25 mouse cellular contexts compared by ENCODE assay signal in genomic region chr17:53061733-53062132, GRCm38 (mm10).
DNase-seq lines count a peak whose midpoint lies in the region; ATAC-seq and TF ChIP-seq lines count a peak whose summit lies in the region.
"Had no signal": no experiment of that assay in that cellular context is flagged by ENCODE, and none has a peak within 500 bp of the region (broad histone marks: within the 10 kb centered on the region; RNA-seq: fewer than 3 reads in every experiment).

No protein-coding gene starts in this region.

- H3K36me3 ChIP-seq in forebrain, embryonic 14.5 days (ENCODE audit: control insufficient read depth, insufficient read depth, low read length) = no peaks in the 10 kb centered on the region
- H3K36me3 ChIP-seq in forebrain, embryonic 16.5 days (ENCODE audit: control insufficient read depth, insufficient read depth) = no peaks in the 10 kb centered on the region
- H3K36me3 ChIP-seq in hindbrain, postnatal 0 days (ENCODE audit: insufficient read depth, low read length) = no peaks in the 10 kb centered on the region
- no peaks in the 10 kb centered on the region for H3K36me3 ChIP-seq in hindbrain, embryonic 13.5 days
- no peaks in the 10 kb centered on the region for H3K36me3 ChIP-seq in midbrain, embryonic 16.5 days (ENCODE audit: control insufficient read depth, insufficient read depth, low read length)
- H3K36me3 ChIP-seq in midbrain, embryonic 10.5 days = no peaks in the 10 kb centered on the region
- H3K36me3 ChIP-seq: embryonic facial prominence, embryonic 10.5 days; embryonic facial prominence, embryonic 12.5 days; forebrain, embryonic 15.5 days; G1E had no signal

- no peak for TF ChIP-seq CTCF in hindbrain, postnatal 0 days (IDR thresholded peaks at IDR 0.05; ENCODE audit: low read depth)

- ATAC-seq in forebrain, embryonic 14.5 days = no peak
- ATAC-seq in forebrain, embryonic 16.5 days = no peak
- no peak for ATAC-seq in hindbrain, postnatal 0 days
- no peak for ATAC-seq in hindbrain, embryonic 13.5 days (ENCODE audit: low FRiP score)
- ATAC-seq in midbrain, embryonic 16.5 days = 0 out of 2 replicates have a peak, but pooled peaks have one; percentile 62
- no peak for ATAC-seq in granulocyte monocyte progenitor cell, adult 5-6 weeks (replicated peaks; ENCODE audit: poor library complexity, severe bottlenecking)
- ATAC-seq: activated CD4-positive, CD25-positive, alpha-beta regulatory T cell, adult 4 months; CD4-positive, CD25-positive, alpha-beta regulatory T cell, adult 4 months; forebrain, embryonic 15.5 days; Patski had no signal

- no peaks in the 10 kb centered on the region for H3K9me3 ChIP-seq in forebrain, embryonic 14.5 days (replicated peaks; ENCODE audit: control insufficient read depth, low read length)
- no peaks in the 10 kb centered on the region for H3K9me3 ChIP-seq in forebrain, embryonic 16.5 days (ENCODE audit: control insufficient read depth, low read length)
- no peaks in the 10 kb centered on the region for H3K9me3 ChIP-seq in hindbrain, postnatal 0 days (ENCODE audit: low read length)
- H3K9me3 ChIP-seq in hindbrain, embryonic 13.5 days = no peaks in the 10 kb centered on the region
- no peaks in the 10 kb centered on the region for H3K9me3 ChIP-seq in midbrain, embryonic 16.5 days (replicated peaks; ENCODE audit: control insufficient read depth, low read length, poor library complexity, severe bottlenecking)
- no peaks in the 10 kb centered on the region for H3K9me3 ChIP-seq in midbrain, embryonic 10.5 days (replicated peaks)
- H3K9me3 ChIP-seq: embryonic facial prominence, embryonic 10.5 days; embryonic facial prominence, embryonic 12.5 days; forebrain, embryonic 15.5 days had no signal

- WGBS in forebrain, embryonic 14.5 days = 76% methylated on average over 3 of the region's 3 CpGs
- WGBS in forebrain, embryonic 16.5 days = 55% methylated on average over 3 of the region's 3 CpGs
- WGBS in hindbrain, postnatal 0 days = 62% methylated on average over 3 of the region's 3 CpGs
- 84% methylated on average over 3 of the region's 3 CpGs for WGBS in hindbrain, embryonic 13.5 days
- 69% methylated on average over 3 of the region's 3 CpGs for WGBS in midbrain, embryonic 16.5 days
- 83% methylated on average over 3 of the region's 3 CpGs for WGBS in midbrain, embryonic 10.5 days

- no peaks in the 10 kb centered on the region for H3K4me1 ChIP-seq in forebrain, embryonic 14.5 days (ENCODE audit: control insufficient read depth, insufficient read depth, low read length)
- H3K4me1 ChIP-seq in forebrain, embryonic 16.5 days (replicated peaks; ENCODE audit: control insufficient read depth, insufficient read depth, low read length) = no peaks in the 10 kb centered on the region
- H3K4me1 ChIP-seq in hindbrain, postnatal 0 days (ENCODE audit: insufficient read depth, low read length) = no peaks in the 10 kb centered on the region
- H3K4me1 ChIP-seq in hindbrain, embryonic 13.5 days (replicated peaks) = no peaks in the 10 kb centered on the region
- no peaks in the 10 kb centered on the region for H3K4me1 ChIP-seq in midbrain, embryonic 16.5 days (ENCODE audit: control insufficient read depth, insufficient read depth, low read length)
- H3K4me1 ChIP-seq in midbrain, embryonic 10.5 days = no peaks in the 10 kb centered on the region
- H3K4me1 ChIP-seq: embryonic facial prominence, embryonic 10.5 days; embryonic facial prominence, embryonic 12.5 days; forebrain, embryonic 15.5 days had no signal

- H3K4me3 ChIP-seq in forebrain, embryonic 14.5 days (ENCODE audit: low read depth, low read length) = no peak overlapping the region
- no peak overlapping the region for H3K4me3 ChIP-seq in forebrain, embryonic 16.5 days (replicated peaks; ENCODE audit: low read length)
- H3K4me3 ChIP-seq in hindbrain, postnatal 0 days (ENCODE audit: low read length) = no peak overlapping the region
- H3K4me3 ChIP-seq in hindbrain, embryonic 13.5 days = no peak overlapping the region
- no peak overlapping the region for H3K4me3 ChIP-seq in midbrain, embryonic 16.5 days (ENCODE audit: low read depth, low read length)
- H3K4me3 ChIP-seq in midbrain, embryonic 10.5 days = no peak overlapping the region
- H3K4me3 ChIP-seq: embryonic facial prominence, embryonic 10.5 days; embryonic facial prominence, embryonic 12.5 days; forebrain, embryonic 15.5 days had no signal

- no peaks in the 10 kb centered on the region for H3K27me3 ChIP-seq in forebrain, embryonic 14.5 days (replicated peaks; ENCODE audit: control insufficient read depth, insufficient read depth, low read length)
- no peaks in the 10 kb centered on the region for H3K27me3 ChIP-seq in forebrain, embryonic 16.5 days (replicated peaks; ENCODE audit: control insufficient read depth, insufficient read depth, low read length)
- H3K27me3 ChIP-seq in hindbrain, postnatal 0 days (ENCODE audit: insufficient read depth, low read length) = no peaks in the 10 kb centered on the region
- no peaks in the 10 kb centered on the region for H3K27me3 ChIP-seq in hindbrain, embryonic 13.5 days
- H3K27me3 ChIP-seq in midbrain, embryonic 16.5 days (ENCODE audit: control insufficient read depth, insufficient read depth, low read depth, low read length) = no peaks in the 10 kb centered on the region
- H3K27me3 ChIP-seq in midbrain, embryonic 10.5 days (ENCODE audit: low read depth, poor library complexity, severe bottlenecking) = no peaks in the 10 kb centered on the region
- H3K27me3 ChIP-seq: CH12.LX; embryonic facial prominence, embryonic 12.5 days; forebrain, embryonic 15.5 days; Patski had no signal

- DNase-seq in forebrain, embryonic 14.5 days (ENCODE audit: low spot score) = peak; percentile 21
- peak; percentile 16 for DNase-seq in hindbrain, postnatal 0 days (ENCODE audit: low spot score)
- no peak for DNase-seq in midbrain, embryonic 10.5 days (ENCODE audit: low spot score)
- DNase-seq in brain, adult 2 months (ENCODE audit: low read depth, low spot score) = peak; percentile 0
- DNase-seq: adrenal gland, adult 8-10 months; adrenal gland, postnatal 14 days; adrenal gland, postnatal 36 days; B cell, adult 2 months; cerebellum, adult 11-12 months; cerebellum, adult 2 months; cerebellum, adult 9-10 months; cerebellum, postnatal 10 days; cerebellum, postnatal 25 days had no signal

- H3K4me2 ChIP-seq in forebrain, embryonic 14.5 days (ENCODE audit: low read length) = no peak overlapping the region
- no peak overlapping the region for H3K4me2 ChIP-seq in forebrain, embryonic 16.5 days (ENCODE audit: low read length)
- no peak overlapping the region for H3K4me2 ChIP-seq in hindbrain, postnatal 0 days (ENCODE audit: low read depth, low read length)
- H3K4me2 ChIP-seq in hindbrain, embryonic 13.5 days = no peak overlapping the region
- H3K4me2 ChIP-seq in midbrain, embryonic 16.5 days (ENCODE audit: low read length) = no peak overlapping the region
- H3K4me2 ChIP-seq: embryonic facial prominence, embryonic 12.5 days; forebrain, embryonic 15.5 days had no signal

- no peak overlapping the region for H3K27ac ChIP-seq in forebrain, embryonic 14.5 days (ENCODE audit: low read depth, low read length)
- H3K27ac ChIP-seq in forebrain, embryonic 16.5 days (ENCODE audit: low read length) = no peak overlapping the region
- H3K27ac ChIP-seq in hindbrain, postnatal 0 days = no peak overlapping the region
- no peak overlapping the region for H3K27ac ChIP-seq in hindbrain, embryonic 13.5 days
- no peak overlapping the region for H3K27ac ChIP-seq in midbrain, embryonic 16.5 days (ENCODE audit: low read length)
- H3K27ac ChIP-seq in midbrain, embryonic 10.5 days (replicated peaks) = no peak overlapping the region
- H3K27ac ChIP-seq: embryonic facial prominence, embryonic 10.5 days; embryonic facial prominence, embryonic 12.5 days; forebrain, embryonic 15.5 days had no signal

- no peak overlapping the region for H3K9ac ChIP-seq in forebrain, embryonic 14.5 days (ENCODE audit: low read length)
- H3K9ac ChIP-seq in forebrain, embryonic 16.5 days (replicated peaks; ENCODE audit: low read depth, low read length) = no peak overlapping the region
- no peak overlapping the region for H3K9ac ChIP-seq in hindbrain, postnatal 0 days (replicated peaks; ENCODE audit: low read length)
- H3K9ac ChIP-seq in hindbrain, embryonic 13.5 days = no peak overlapping the region
- no peak overlapping the region for H3K9ac ChIP-seq in midbrain, embryonic 16.5 days (ENCODE audit: low read depth, low read length)
- H3K9ac ChIP-seq: embryonic facial prominence, embryonic 12.5 days; forebrain, embryonic 15.5 days had no signal
